Mouse (Mus musculus) heart, postnatal 10 days (tissue): ENCODE measurements around the gene 1700031F05Rik. TPM values are rescaled to one million over a fixed set of nuclear protein-coding genes. Genes with fewer than 3 reads are reported as not detected.
"Not testable (repeated sequence)": the region's sequence is repeated elsewhere in the genome, so short reads cannot be mapped to it uniquely, and the experiment has no call there.

Source experiments
- DNase-seq, 2 experiments: peaks; one replicate each; pipeline ENCODE4 v3.0.0; 2021
- intact Hi-C: fragments of 180-260 bp; cut with DNase I; formaldehyde crosslinking; loops from one replicate; pipeline ENCODE4 v1.15.1; 2025
- total RNA-seq, 2 experiments: library from RNA; stranded (reverse); gene quantifications; 2 replicates each; pipeline ENCODE4 v1.2.3; 2021

1700031F05Rik gene
- total RNA-seq = not detected

DNA sequence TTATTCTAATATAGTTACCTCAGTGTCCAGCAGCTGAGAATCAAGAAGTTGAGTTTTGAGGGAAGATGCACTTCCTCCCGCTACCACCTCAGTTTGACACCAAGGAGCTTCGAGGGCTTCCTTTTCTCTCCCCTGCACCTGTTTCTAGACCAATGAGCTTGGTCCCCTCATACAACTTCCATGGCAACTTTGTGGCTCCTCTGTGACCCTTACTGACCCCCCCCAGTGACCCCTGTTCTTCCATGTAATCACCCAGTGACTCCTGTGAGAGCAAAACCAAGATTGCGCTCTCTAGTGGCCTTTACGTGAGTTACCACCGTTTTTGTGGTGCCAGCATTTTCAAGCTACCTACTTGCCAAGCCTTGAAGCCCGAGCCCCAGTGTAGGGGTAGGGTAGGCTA is at the start of gene 1700031F05Rik:
TSS of gene 1700031F05Rik (minus strand) at position 101 of the 400 bp plus-strand sequence.
- intact Hi-C loops = no loop called here

DNA sequence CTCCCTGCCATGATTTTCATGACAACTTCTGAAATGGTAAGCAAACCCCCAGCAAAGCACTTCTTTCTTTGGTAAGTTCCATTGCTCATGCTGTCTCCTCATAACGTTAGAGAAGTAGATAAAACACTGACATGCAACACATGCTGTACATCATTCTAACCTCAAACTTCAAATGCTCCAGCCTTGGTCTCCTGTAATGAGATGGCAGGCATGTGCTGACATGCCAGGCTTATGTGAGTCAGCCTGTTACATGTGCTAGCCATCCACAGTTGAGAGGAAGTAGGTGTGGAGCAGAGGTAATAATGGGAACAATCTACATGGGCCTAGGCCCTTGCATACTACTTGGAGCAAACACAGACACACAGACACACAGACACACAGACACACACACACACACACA is 47.1 kb upstream of the 1700031F05Rik start:
- intact Hi-C loops, DNase-seq: not testable (repeated sequence)

More for the DNA sequence above, at the start of gene 1700031F05Rik:
- no peak for DNase-seq

DNA sequence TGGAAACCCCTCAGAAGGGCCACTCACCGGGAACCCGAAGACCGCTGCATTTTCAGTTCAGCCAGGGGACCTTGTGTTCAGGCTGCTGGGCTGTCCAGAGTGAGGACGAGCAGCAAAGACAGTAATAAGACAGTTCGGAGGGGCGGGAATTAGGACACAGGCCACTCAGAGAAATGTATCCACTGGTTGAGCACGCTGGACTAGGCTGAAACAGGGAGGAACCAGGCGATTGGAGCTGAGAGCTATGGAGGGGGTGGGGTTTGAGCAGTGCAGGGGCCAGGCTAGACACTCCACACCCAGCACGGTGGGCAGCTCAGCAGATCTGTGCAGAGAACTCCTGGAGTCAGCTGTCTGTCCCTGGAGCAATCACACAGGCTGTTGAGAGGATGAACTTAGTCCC is 40.8 kb upstream of the 1700031F05Rik start, which contains the start of the genes Dmrtc1a and 1700011M02Rik:
TSS of gene Dmrtc1a (minus strand) at position 101 of the 400 bp plus-strand sequence.
TSS of gene 1700011M02Rik (plus strand) at position 319 of the 400 bp plus-strand sequence.
- DNase-seq, intact Hi-C loops: not testable (repeated sequence)

DNA sequence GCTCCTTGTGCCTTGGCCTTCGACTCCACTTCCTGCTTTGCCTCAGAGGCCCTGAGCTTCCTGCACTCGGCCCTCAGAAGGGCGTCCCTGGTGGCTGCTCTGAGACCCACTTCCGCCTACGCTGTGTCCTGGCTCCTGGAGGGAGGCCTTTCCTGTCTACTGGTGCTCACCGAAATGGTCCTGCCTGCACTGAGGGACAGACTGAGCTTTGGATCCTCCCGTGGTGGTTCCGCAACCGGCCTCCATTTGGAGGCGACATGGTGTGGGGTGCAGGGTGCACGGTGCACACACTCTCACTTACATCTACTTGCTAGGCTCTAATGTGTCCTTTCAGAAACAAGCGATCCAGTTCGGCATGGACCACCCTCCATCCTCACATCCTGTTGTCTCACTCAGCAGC is 13.3 kb downstream of the 1700031F05Rik start, which contains the start of gene Dmrtc1c2:
TSS of gene Dmrtc1c2 (minus strand) at position 101 of the 400 bp plus-strand sequence.
- DNase-seq, intact Hi-C loops: not testable (repeated sequence)

DNA sequence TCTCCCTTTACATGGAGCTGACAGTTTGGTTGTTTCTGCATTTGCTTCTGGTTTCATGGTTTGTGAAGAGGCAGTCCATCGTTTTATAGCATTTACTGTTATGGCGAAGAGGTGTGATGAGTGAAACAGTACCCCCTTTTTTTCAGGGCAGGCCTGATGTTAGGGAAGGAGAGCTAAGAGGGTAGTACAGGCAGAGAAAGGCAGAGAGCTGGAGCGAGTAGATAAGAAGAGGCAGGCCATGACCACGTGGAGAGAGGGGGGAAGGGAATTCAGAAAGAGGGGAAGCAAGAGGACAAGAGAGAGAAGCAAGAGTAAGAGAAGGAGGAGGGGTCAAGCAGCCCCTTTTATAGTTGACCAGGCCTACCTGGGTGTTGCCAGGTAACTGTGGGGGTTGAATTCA is 55.5 kb downstream of the 1700031F05Rik start:
- intact Hi-C loops = no loop called here
- DNase-seq = no peak

Other genes starting within 250 kb of the 1700031F05Rik start
- gene Phka1, start 223.7 kb downstream of the 1700031F05Rik start, total RNA-seq = 10 to 100 TPM; 24.0 to 32.7 TPM
- not detected for gene Gm3880, start 181.0 kb downstream of the 1700031F05Rik start, total RNA-seq
- not detected for gene Gm9112, start 160.3 kb downstream of the 1700031F05Rik start, total RNA-seq
- gene Dmrtc1b, start 160.1 kb downstream of the 1700031F05Rik start, total RNA-seq = not detected
- gene Dmrtc1c1, start 65.0 kb downstream of the 1700031F05Rik start, total RNA-seq = not detected
- gene Dmrtc1c2, start 13.4 kb downstream of the 1700031F05Rik start, total RNA-seq = not detected
- gene Dmrtc1a, start 40.7 kb upstream of the 1700031F05Rik start, total RNA-seq = under 1 TPM in 1 of 2 experiments, not detected in 1; 0.34 TPM
- gene 1700011M02Rik, start 40.9 kb upstream of the 1700031F05Rik start, total RNA-seq = not detected
- not detected for gene 1700018G05Rik, start 60.4 kb upstream of the 1700031F05Rik start, total RNA-seq